Mouse (Mus musculus) olfactory bulb, adult 2 months (tissue): ENCODE data around the gene Frmpd3.

ENCODE experiments used
- CTCF ChIP-seq: fragments of 200-500 bp; IDR thresholded peaks from 2 replicates; pipeline ENCODE4 v1.5.1; 2012; ENCODE audit warnings: low read depth, mild to moderate bottlenecking, low read length, moderate library complexity; ENCODE audit not compliant: insufficient read depth
- POLR2A ChIP-seq: fragments of 200-500 bp; IDR thresholded peaks from 2 replicates; pipeline ENCODE4 v1.6.1; 2012; ENCODE audit warnings: mild to moderate bottlenecking, low read depth, low read length, moderate library complexity; ENCODE audit not compliant: insufficient read depth

DNA sequence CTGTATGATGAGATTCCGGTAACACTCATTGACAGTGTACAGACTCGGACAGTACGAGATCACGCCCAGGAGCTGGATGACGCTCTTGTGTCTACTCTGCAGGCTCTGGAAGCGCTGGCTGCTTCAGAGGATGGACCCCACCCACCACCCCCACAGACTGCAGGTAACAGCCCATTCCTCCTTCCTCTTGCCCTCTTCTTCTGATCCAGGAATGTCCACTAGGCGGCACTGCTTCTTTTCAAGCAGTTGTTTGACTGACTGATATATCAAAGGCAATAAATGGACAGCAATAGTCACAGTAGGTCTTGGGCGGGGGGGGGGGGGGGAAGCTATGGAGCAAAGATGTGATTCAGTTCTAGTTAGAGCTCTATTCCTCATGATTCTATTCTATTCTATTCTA is 86.2 kb downstream of the Frmpd3 start:
- TF ChIP-seq CTCF (no peak), POLR2A (no peak)
